Mouse (Mus musculus): ENCODE results near the gene Cdc42ep3.

The Cdc42ep3 gene

DNA sequence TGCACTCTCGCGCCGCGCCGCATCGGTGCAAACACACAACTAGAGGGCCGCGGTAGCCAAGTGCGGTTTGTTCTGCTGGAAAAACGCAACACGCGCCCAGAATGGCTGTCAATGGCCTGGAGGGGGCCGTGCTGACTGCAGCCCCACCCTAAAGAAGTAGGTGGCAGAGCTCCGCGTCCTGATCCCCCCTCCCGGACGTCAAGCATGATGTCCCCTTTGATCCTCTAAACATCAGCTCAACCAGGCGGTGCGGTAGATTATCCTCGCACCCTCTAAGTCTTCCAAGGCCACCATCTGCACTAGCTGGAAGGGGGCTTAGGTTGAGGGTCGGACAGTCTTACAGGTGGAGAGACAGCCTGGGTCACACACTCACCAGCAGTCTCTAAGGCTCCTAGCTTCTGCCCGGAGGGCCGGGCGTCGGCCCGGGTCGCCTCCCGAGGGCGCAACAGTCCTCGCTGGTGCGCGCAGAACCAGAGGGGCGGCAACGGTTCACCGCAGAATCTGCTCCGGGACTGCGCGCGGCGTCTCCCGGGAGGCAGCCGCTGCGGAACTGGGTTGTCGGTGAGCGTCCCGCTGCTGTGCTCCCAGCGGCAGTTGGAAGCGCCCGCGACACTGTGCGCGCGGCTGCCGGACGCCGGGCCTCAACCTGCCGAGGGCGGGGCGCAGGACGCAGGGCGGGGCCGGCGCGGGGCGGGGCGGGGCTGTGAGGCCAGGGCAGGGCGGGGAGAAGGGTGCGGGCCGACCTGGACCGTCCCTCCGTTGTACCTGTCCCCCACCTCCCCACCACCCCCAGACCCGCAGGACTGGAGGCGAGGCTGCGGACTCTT, at the start of gene Cdc42ep3:
Cdc42ep3 (minus strand) TSS at position 648 of the 827 bp plus-strand sequence.
- DNase-seq, result peak; percentile 50 to 73

- DNase-seq, result no peak
These were observed 45.5 kb upstream of the Cdc42ep3 start for GRCm38 (mm10) chr17:79400356-79400755.

GRCm38 (mm10) chr17:79398416-79398815, 43.5 kb upstream of the Cdc42ep3 start:
- DNase-seq, result no peak

DNA sequence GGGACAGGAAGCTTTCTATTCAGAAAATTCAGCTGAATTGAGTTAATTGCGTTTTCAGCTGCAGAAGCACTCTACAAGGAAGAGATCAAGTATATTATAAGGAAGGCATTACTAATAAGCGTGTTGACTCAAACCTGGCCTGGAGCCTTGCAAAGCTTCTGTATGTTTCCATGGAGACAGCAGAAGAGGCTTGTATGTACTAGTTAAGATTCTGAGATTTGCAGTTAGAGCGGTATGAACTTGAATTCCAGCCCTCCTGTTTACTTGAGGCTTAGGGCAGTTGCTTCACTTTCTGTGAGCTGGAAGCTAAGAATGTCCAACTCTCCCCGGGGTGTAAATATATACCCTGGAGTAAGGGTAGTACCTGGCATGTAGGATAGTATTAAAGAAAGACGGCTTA, 39.9 kb upstream of the Cdc42ep3 start:
- no peak for DNase-seq

DNA sequence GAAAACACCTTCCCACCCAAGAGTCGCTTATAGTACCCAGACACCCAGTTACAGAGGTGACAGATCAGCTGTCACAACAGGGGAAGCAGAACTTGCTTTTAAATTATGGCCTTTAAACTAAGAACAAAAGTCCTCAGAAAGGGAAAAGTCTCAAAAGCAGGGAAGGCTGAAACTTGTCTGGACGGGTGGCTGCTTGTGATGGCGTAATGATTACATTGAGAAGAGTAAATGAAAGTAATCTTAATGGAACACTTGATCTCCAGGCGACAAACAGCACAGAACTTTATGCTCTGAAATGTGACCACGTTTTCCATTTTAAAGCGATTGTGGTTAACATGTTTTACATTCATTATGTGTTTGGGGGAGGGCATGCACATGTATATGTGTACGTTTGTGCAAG, 39.0 kb upstream of the Cdc42ep3 start:
- DNase-seq, result no peak

GRCm38 (mm10) chr17:79387465-79388066, 32.7 kb upstream of the Cdc42ep3 start:
- DNase-seq, result no peak

- no peak for DNase-seq
These were observed 26.6 kb upstream of the Cdc42ep3 start for GRCm38 (mm10) chr17:79381485-79381884.

DNA sequence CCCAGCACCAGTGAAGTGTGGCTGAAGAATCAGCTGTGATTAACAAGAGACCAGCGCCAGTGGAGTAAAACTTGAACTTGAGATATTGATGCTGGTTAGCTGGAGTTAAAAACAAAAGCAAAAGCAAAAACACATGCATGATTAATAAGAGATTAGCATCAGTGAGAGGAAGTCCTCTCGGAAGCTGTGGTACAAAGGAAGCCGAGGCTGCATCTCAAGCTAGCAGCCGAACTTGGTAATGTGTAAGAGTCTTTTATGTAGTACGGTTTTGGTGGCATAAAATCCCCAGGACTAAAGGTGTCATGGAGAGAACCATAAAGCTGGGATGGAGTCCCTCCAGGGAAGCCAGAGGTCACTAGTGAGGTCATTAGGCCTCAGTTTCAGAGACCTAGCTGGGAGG, 24.3 kb upstream of the Cdc42ep3 start:
- peak; percentile 15 to 22 for DNase-seq

- no peak for DNase-seq
These were observed 21.7 kb upstream of the Cdc42ep3 start for GRCm38 (mm10) chr17:79376434-79377210.

DNA sequence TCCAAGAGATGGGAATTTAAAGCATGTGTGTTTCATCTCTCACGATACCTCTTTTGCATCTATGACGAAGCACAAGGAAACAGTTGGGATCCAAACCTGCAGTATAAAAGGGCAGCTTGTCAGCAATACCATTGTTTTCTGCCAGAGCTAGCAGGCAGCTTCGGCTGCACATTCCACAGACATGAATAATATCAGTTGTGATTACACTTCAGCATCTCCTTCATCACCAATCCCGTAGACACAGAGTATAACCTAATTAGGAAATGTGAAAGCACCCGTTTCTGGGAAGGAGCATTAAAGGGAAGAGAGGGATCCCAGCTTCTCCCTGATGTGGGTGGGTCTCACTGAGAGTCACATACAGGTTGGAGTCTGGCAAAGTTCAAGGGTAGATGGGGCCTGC, 18.1 kb upstream of the Cdc42ep3 start:
- DNase-seq, result no peak

- no peak for DNase-seq
These were observed 10.0 kb upstream of the Cdc42ep3 start for GRCm38 (mm10) chr17:79364749-79365450.

DNA sequence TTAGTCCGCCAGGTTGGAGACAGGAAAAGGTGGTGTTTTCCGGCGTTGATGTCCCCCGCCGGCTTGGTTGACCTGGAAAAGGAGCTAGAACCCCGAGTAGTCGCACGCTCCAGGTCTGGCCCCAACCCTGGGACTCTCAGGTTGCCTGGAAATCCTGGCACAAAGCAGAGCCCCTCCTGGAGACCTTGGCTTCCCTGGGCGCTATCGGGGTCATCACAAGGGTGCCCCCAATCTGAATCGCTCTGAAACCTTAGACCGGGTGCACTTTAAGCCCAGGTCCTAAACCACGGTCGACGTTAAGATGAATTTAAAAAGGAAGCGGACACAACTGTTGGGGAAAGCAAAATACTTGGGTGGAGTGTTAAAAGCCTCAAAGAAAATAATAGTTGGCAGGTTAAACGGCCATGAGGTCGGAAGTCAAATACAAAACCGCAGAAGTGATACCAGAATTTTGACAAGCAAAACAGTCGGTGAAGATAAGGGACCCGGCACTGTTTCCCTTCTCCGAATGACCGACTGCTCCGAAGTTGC, 1.2 kb upstream of the Cdc42ep3 start:
- DNase-seq, result peak in 1 of 2 experiments; percentile 28

- DNase-seq, result peak; percentile 54 to 69
These were observed 540 bp upstream of the Cdc42ep3 start for GRCm38 (mm10) chr17:79355271-79355991.

GRCm38 (mm10) chr17:79354174-79354443, 782 bp downstream of the Cdc42ep3 start:
- DNase-seq, result no peak

DNA sequence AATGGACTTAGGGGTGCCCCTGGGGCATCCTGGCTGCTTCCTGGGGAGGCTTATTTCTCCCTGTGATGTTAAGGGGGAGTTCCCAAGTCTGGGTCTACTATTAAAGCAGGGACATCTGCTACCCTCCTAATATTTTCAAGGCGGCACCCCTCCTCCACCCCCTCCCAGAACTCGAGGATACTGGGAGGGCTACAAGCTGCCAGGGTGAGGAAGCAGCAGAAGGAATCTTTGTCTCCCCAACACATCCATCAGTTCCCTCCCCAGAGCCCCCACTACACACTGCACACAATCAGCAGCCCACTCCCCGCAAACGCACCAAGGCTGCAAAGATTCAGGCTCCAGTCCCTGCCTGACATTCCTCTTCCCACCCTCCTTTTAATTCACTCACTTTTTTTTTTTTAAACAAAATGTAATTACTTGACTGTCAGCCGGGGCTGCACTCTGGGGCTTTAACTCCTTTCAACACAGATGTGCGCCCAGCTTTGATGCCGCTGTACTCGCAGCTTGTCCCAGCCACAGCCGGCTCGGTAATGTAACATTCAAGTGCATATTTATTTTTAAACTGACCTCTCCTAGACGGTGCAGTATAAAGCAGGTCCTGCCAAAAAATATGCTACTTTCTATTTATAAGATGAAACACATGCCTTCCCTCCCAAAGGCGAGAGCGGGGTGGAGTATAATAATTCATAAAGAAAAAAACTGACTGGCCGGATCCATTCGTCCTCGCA, 1.3 kb downstream of the Cdc42ep3 start:
- no peak for DNase-seq

GRCm38 (mm10) chr17:79350751-79351191, 4.1 kb downstream of the Cdc42ep3 start:
- DNase-seq, result no peak

GRCm38 (mm10) chr17:79349371-79349770, 5.5 kb downstream of the Cdc42ep3 start:
- no peak for DNase-seq

- DNase-seq, result no peak
These were observed 6.8 kb downstream of the Cdc42ep3 start for GRCm38 (mm10) chr17:79347920-79348589.

DNA sequence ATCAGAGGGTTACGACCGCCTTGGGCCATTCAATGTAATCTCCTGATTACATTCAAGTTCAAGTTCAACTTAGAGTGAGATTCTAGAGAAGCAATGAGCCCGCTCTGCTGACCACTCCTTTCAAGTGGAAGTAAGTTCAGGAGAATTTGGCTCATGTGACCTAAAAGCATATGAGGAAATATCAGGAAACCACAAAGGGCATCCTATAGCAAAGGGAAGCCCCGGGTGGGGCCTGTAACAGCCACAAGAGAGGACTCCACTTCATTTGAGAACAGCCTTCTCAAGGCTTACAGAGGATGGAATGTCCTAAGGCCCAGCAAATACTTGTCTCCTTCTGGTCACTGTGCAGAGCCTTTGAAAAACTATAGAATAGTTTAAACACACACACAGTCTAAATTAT, 7.6 kb downstream of the Cdc42ep3 start:
- no peak for DNase-seq

GRCm38 (mm10) chr17:79345001-79345709, 9.7 kb downstream of the Cdc42ep3 start:
- peak; percentile 15 to 23 for DNase-seq
